Comparison of ENCODE assay signal across 8 mouse cellular contexts in the genomic region with DNA sequence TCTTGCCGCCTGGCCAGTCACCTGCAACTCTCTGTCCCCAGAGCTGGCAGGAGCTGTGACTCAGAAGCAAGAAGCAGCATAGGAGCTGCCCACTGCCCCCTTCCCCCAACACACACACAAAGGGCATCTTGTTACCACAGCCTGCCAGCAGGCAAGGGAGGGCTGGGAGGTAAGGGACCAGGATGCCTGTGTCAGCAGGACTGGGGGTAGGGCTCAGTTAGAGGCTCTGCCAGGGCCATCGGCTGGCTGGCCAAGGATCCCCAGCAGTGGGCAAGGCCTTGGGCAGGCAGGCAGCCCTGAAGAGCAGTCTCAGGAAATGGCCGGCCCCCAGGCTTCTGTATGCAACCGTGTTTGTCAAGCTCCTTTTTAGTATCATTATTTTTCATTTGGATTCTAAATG.
DNase-seq lines count a peak whose midpoint lies in the region; ATAC-seq and TF ChIP-seq lines count a peak whose summit lies in the region.

No protein-coding gene starts in this region.

- peak overlapping the region; percentile 69 for H3K27ac ChIP-seq in hindbrain, postnatal 0 days

- intact Hi-C loops in left cerebral cortex, postnatal 14 days (cut with DNase I), result loop anchor here (10.0 kb wide), 1 partner anchor 877 kb away; no protein-coding TSS in a partner anchor

- H3K9ac ChIP-seq in hindbrain, postnatal 0 days (replicated peaks; ENCODE audit: low read length), result peak overlapping the region; percentile 18; the same call in 1 of the 2 replicates

- no peaks in the 10 kb centered on the region for H3K36me3 ChIP-seq in hindbrain, postnatal 0 days (ENCODE audit: insufficient read depth, low read length)

- 27% methylated on average over 4 of the region's 4 CpGs for WGBS in hindbrain, postnatal 0 days

- H3K4me1 ChIP-seq in hindbrain, postnatal 0 days (ENCODE audit: insufficient read depth, low read length), result peaks cover 12% of the 10 kb centered on the region; the same call in 1 of the 2 replicates

- H3K4me3 ChIP-seq in hindbrain, postnatal 0 days (ENCODE audit: low read length), result no peak overlapping the region

- peak; percentile 41 for DNase-seq in embryo, embryonic 11 days
- DNase-seq in embryo, embryonic 10 days (ENCODE audit: low spot score), result no peak
- peak; percentile 72 for DNase-seq in cerebellum, adult 8-10 months
- peak; percentile 86 for DNase-seq in gastrocnemius, adult 18-20 months (ENCODE audit: low spot score)
- peak; percentile 79 for DNase-seq in hindbrain, postnatal 0 days (ENCODE audit: low spot score)
- DNase-seq in left cerebral cortex, postnatal 14 days (ENCODE audit: low spot score in 2 of 2), result peak; percentile 45 to 66
- DNase-seq in right cerebral cortex, postnatal 10 days (ENCODE audit: low spot score in 2 of 2), result peak; percentile 82 to 90
- no peak for DNase-seq in thymus, adult 18-20 months

- H3K27me3 ChIP-seq in hindbrain, postnatal 0 days (ENCODE audit: insufficient read depth, low read length), result no peaks in the 10 kb centered on the region

- TF ChIP-seq CTCF in hindbrain, postnatal 0 days (IDR thresholded peaks at IDR 0.05; ENCODE audit: low read depth), result no peak

- peak; percentile 91 for ATAC-seq in hindbrain, postnatal 0 days

- H3K4me2 ChIP-seq in hindbrain, postnatal 0 days (ENCODE audit: low read depth, low read length), result no peak overlapping the region

- H3K9me3 ChIP-seq in hindbrain, postnatal 0 days (ENCODE audit: low read length), result no peaks in the 10 kb centered on the region

Comparison
In these comparisons a context has a peak if more than half of its experiments do, and no peak if none do; other contexts are left out.
1. DNase-seq: peak in embryo, embryonic 11 days (single experiment), cerebellum, adult 8-10 months (single experiment), gastrocnemius, adult 18-20 months (single experiment), hindbrain, postnatal 0 days (single experiment), left cerebral cortex, postnatal 14 days (2 of 2) and right cerebral cortex, postnatal 10 days (2 of 2); none in embryo, embryonic 10 days (single experiment) and thymus, adult 18-20 months (0 of 2).